Mouse (Mus musculus) embryonic fibroblast, embryonic 13.5 days (primary cell): ENCODE data around the gene Tbx4.

Experiments
- CTCF ChIP-seq: IDR thresholded peaks from 2 replicates; pipeline ENCODE4 v1.5.1; 2011; ENCODE audit warnings: mild to moderate bottlenecking, control low read depth, low read length, moderate library complexity, borderline replicate concordance; ENCODE audit not compliant: insufficient read depth
- POLR2A ChIP-seq: IDR thresholded peaks from 2 replicates; pipeline ENCODE4 v1.6.1; 2011; ENCODE audit warnings: low read depth, mild to moderate bottlenecking, control low read depth, low read length, moderate library complexity

DNA sequence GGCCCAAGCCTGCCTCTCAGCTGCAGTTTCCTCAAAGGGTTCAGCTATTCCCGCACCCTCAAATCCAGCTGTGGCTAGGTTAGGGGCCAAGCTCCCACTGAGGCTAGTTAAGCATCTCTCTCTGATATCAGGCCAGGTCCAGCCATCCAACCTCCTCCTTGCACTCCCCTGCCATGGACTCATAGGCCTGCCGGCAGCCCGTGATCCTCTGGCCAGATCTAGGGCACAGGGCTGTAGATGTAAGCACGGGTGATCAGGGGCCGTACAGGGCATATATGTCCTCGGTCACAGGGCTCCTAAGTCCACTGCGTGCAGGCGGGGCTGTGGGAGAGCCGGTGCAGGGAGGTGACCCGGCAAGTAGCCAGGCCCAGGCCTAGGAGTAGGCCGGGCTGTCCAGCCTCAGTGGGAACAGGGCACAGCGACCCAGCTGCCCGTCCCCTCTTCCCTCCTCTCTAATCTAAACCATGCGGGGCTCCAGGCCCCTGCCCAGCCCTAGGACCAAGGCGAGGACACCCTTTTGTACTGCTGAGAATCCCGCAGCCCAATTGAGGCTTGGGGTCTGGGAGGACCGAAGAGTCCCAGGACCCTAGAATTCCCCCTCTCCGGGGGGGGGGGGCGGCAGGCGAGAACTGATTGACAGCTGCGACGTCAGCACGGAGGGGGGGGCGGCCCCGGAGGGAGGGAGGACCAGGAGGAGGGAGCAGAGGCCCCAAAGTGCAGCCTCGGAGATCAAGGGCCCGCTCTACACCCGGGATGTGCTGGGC is at the start of gene Tbx4:
- TF ChIP-seq POLR2A, result no peak
- no peak for TF ChIP-seq CTCF
